Mouse (Mus musculus): ENCODE measurements around the gene Mrpl34. TPM values are rescaled to one million over a fixed set of nuclear protein-coding genes. Genes with fewer than 3 reads are reported as not detected.

The Mrpl34 gene
- polyA plus RNA-seq, 1 experiment from 2014 or later = 237 TPM

- H3K9ac ChIP-seq = peak overlapping the region; percentile 87
- H3K9me3 ChIP-seq = no peaks in the 10 kb centered on the region
- ATAC-seq (ENCODE audit: low read depth) = no peak
- peaks cover 55% of the 10 kb centered on the region for H3K36me3 ChIP-seq
- peak overlapping the region; percentile 91 for H3K4me2 ChIP-seq
- H3K27me3 ChIP-seq = no peaks in the 10 kb centered on the region
- WGBS = 92% methylated on average over 3 of the region's 3 CpGs
- peak overlapping the region; percentile 77 for H3K4me3 ChIP-seq
- peaks cover 27% of the 10 kb centered on the region for H3K4me1 ChIP-seq (replicated peaks)
- no peak overlapping the region for H3K27ac ChIP-seq (replicated peaks)
These were observed 5.6 kb downstream of the Mrpl34 start for GRCm38 (mm10) chr8:71470146-71470912.

- ATAC-seq (ENCODE audit: low read depth) = no peak
- peaks cover 55% of the 10 kb centered on the region for H3K36me3 ChIP-seq
These were observed 6.1 kb downstream of the Mrpl34 start for GRCm38 (mm10) chr8:71470913-71471255.

GRCm38 (mm10) chr8:71471861-71472260, 7.1 kb downstream of the Mrpl34 start:
- WGBS = 95% methylated on average over 17 of the region's 17 CpGs
- Histone ChIP-seq H3K4me1 (replicated peaks) (peaks cover 32% of the 10 kb centered on the region), H3K4me2 (no peak overlapping the region), H3K27me3 (no peaks in the 10 kb centered on the region), H3K4me3 (no peak overlapping the region), H3K9me3 (no peaks in the 10 kb centered on the region), H3K27ac (replicated peaks) (no peak overlapping the region), H3K9ac (no peak overlapping the region), H3K36me3 (peaks cover 47% of the 10 kb centered on the region)
- ATAC-seq (ENCODE audit: low read depth) = no peak

More at GRCm38 (mm10) chr8:71470913-71471255, 6.1 kb downstream of the Mrpl34 start:
- Histone ChIP-seq H3K27me3 (no peaks in the 10 kb centered on the region), H3K4me1 (replicated peaks) (peaks cover 27% of the 10 kb centered on the region), H3K27ac (replicated peaks) (no peak overlapping the region), H3K4me2 (peak overlapping the region; percentile 91), H3K9ac (peak overlapping the region; percentile 87; the same call in 1 of the 2 replicates), H3K9me3 (no peaks in the 10 kb centered on the region), H3K4me3 (peak overlapping the region; percentile 77; the same call in 1 of the 2 replicates)
- WGBS = 87% methylated on average over 5 of the region's 5 CpGs

- Histone ChIP-seq H3K9me3 (no peaks in the 10 kb centered on the region), H3K4me3 (no peak overlapping the region), H3K27ac (replicated peaks) (no peak overlapping the region), H3K4me1 (replicated peaks) (peaks cover 42% of the 10 kb centered on the region), H3K9ac (no peak overlapping the region), H3K4me2 (no peak overlapping the region), H3K36me3 (peaks cover 50% of the 10 kb centered on the region), H3K27me3 (no peaks in the 10 kb centered on the region)
- ATAC-seq (ENCODE audit: low read depth) = no peak
- WGBS = 89% methylated on average over 8 of the region's 8 CpGs
These were observed 8.0 kb downstream of the Mrpl34 start for GRCm38 (mm10) chr8:71472601-71473386.

GRCm38 (mm10) chr8:71474344-71474743, 9.6 kb downstream of the Mrpl34 start:
- peaks cover 66% of the 10 kb centered on the region for H3K36me3 ChIP-seq
- H3K4me2 ChIP-seq = no peak overlapping the region
- ATAC-seq (ENCODE audit: low read depth) = no peak
- no peak overlapping the region for H3K27ac ChIP-seq (replicated peaks)
- no peak overlapping the region for H3K9ac ChIP-seq
- no peaks in the 10 kb centered on the region for H3K27me3 ChIP-seq
- H3K9me3 ChIP-seq = no peaks in the 10 kb centered on the region
- H3K4me3 ChIP-seq = no peak overlapping the region
- peaks cover 43% of the 10 kb centered on the region for H3K4me1 ChIP-seq (replicated peaks)
- 93% methylated on average over 18 of the region's 18 CpGs for WGBS

- no peak overlapping the region for H3K9ac ChIP-seq
- H3K4me2 ChIP-seq = no peak overlapping the region
- no peaks in the 10 kb centered on the region for H3K27me3 ChIP-seq
- H3K36me3 ChIP-seq = peaks cover 73% of the 10 kb centered on the region
- peak overlapping the region; percentile 93; the same call in 1 of the 2 replicates for H3K27ac ChIP-seq (replicated peaks)
- 88% methylated on average over 25 of the region's 25 CpGs for WGBS
- no peaks in the 10 kb centered on the region for H3K9me3 ChIP-seq
- peaks cover 38% of the 10 kb centered on the region for H3K4me1 ChIP-seq (replicated peaks)
- no peak for ATAC-seq (ENCODE audit: low read depth)
- no peak overlapping the region for H3K4me3 ChIP-seq
These were observed 10.3 kb downstream of the Mrpl34 start for GRCm38 (mm10) chr8:71474785-71475701.

- no peak for ATAC-seq (ENCODE audit: low read depth)
- WGBS = 24% methylated on average over 4 of the region's 4 CpGs
- H3K36me3 ChIP-seq = peaks cover 79% of the 10 kb centered on the region
These were observed 10.9 kb downstream of the Mrpl34 start for GRCm38 (mm10) chr8:71475702-71476075.

GRCm38 (mm10) chr8:71476099-71476940, 11.6 kb downstream of the Mrpl34 start:
- WGBS = under 1% methylated on average over 112 of the region's 121 CpGs
- Histone ChIP-seq H3K9ac (peak overlapping the region; percentile 78), H3K27ac (replicated peaks) (peak overlapping the region; percentile 93), H3K27me3 (no peaks in the 10 kb centered on the region), H3K4me3 (peak overlapping the region; percentile 53), H3K36me3 (peaks cover 80% of the 10 kb centered on the region), H3K4me1 (replicated peaks) (peaks cover 34% of the 10 kb centered on the region), H3K4me2 (peak overlapping the region; percentile 71), H3K9me3 (no peaks in the 10 kb centered on the region)
- peak; percentile 59 for ATAC-seq (ENCODE audit: low read depth)

More at GRCm38 (mm10) chr8:71475702-71476075, 10.9 kb downstream of the Mrpl34 start:
- H3K9ac ChIP-seq = peak overlapping the region; percentile 78
- no peaks in the 10 kb centered on the region for H3K9me3 ChIP-seq
- peak overlapping the region; percentile 53 for H3K4me3 ChIP-seq
- H3K4me1 ChIP-seq (replicated peaks) = peaks cover 34% of the 10 kb centered on the region
- peak overlapping the region; percentile 71 for H3K4me2 ChIP-seq
- no peaks in the 10 kb centered on the region for H3K27me3 ChIP-seq
- H3K27ac ChIP-seq (replicated peaks) = peak overlapping the region; percentile 93

GRCm38 (mm10) chr8:71477196-71477845, 12.6 kb downstream of the Mrpl34 start:
- Histone ChIP-seq H3K9me3 (no peaks in the 10 kb centered on the region), H3K4me2 (peak overlapping the region; percentile 71), H3K9ac (peak overlapping the region; percentile 78), H3K27me3 (no peaks in the 10 kb centered on the region), H3K27ac (replicated peaks) (peak overlapping the region; percentile 93), H3K36me3 (peaks cover 80% of the 10 kb centered on the region), H3K4me3 (peak overlapping the region; percentile 53), H3K4me1 (replicated peaks) (peaks cover 43% of the 10 kb centered on the region)
- WGBS = 37% methylated on average over 14 of the region's 14 CpGs
- ATAC-seq (ENCODE audit: low read depth) = no peak; the same call in 1 of the 2 replicates

GRCm38 (mm10) chr8:71478943-71479342, 14.2 kb downstream of the Mrpl34 start:
- Histone ChIP-seq H3K9me3 (no peaks in the 10 kb centered on the region), H3K4me1 (replicated peaks) (peaks cover 60% of the 10 kb centered on the region), H3K36me3 (peaks cover 78% of the 10 kb centered on the region), H3K4me3 (no peak overlapping the region), H3K9ac (peak overlapping the region; percentile 49; the same call in 1 of the 2 replicates), H3K27me3 (no peaks in the 10 kb centered on the region), H3K4me2 (no peak overlapping the region), H3K27ac (replicated peaks) (no peak overlapping the region)
- 90% methylated on average over 11 of the region's 11 CpGs for WGBS
- ATAC-seq (ENCODE audit: low read depth) = no peak
